Mouse (Mus musculus) myocyte (in vitro differentiated cells): ENCODE results near the gene Susd3.

Experiments
- CEBPB ChIP-seq: IDR thresholded peaks from 2 replicates; pipeline ENCODE4 v1.6.1; 2011; ENCODE audit warnings: mild to moderate bottlenecking, moderate library complexity; ENCODE audit not compliant: poor library complexity, insufficient read depth, severe bottlenecking
- MAX ChIP-seq: IDR thresholded peaks from one replicate; pipeline ENCODE4 v1.6.1; 2011; ENCODE audit warnings: low read depth, mild to moderate bottlenecking, control low read depth
- POLR2A ChIP-seq: IDR thresholded peaks from one replicate; pipeline ENCODE4 v1.6.1; 2011; ENCODE audit warnings: low read depth, mild to moderate bottlenecking, control low read depth, moderate library complexity; ENCODE audit not compliant: insufficient read length
- POLR2AphosphoS2 ChIP-seq: IDR thresholded peaks from one replicate; pipeline ENCODE4 v1.6.1; 2011; ENCODE audit warnings: low read depth, control low read depth; ENCODE audit not compliant: insufficient read length
- TCF12 ChIP-seq: IDR thresholded peaks from one replicate; pipeline ENCODE4 v1.6.1; 2011; ENCODE audit warnings: mild to moderate bottlenecking, control low read depth; ENCODE audit not compliant: poor library complexity, insufficient read depth, severe bottlenecking

DNA sequence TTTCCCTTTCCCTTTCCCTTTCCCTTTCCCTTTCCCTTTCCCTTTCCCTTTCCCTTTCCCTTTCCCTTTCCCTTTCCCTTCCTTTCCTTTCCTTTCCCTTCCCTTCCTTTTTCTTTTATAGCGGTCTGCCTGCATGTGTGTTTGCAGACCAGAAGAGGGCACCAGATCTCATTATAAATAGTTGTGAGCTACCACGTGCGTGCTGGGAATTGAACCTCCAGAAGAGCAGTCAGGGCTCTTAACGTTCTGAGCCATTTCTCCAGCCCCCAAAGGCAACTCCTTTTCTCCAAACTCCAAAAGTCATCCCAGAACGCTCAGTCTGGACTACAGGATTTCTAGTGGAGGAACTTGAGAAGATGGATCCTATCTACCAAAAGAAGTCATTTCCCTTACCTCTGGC, 27.6 kb downstream of the Susd3 start:
- TF ChIP-seq TCF12 (no peak), CEBPB (no peak), POLR2A (no peak), MAX (no peak), POLR2AphosphoS2 (no peak)
